Mouse (Mus musculus) limb, embryonic 13.5 days (tissue): Measurements from ENCODE around the gene Pef1. TPM values are rescaled to one million over a fixed set of nuclear protein-coding genes. Genes with fewer than 3 reads are reported as not detected.

ENCODE experiments used
- ATAC-seq: fragments of 200-750 bp; cut with Nextera tagmentation; 2 replicates; pipeline ENCODE4 v1.8.0; 2017; ENCODE audit warnings: low read depth, moderate number of reproducible peaks, moderate TSS enrichment; ENCODE audit not compliant: low FRiP score
- H3K27ac ChIP-seq: fragments of 300-500 bp; sonication (generic); 2 replicates; pipeline ENCODE4 v1.5.1; 2015; ENCODE audit warnings: inconsistent platforms, mild to moderate bottlenecking, moderate library complexity
- H3K27me3 ChIP-seq: fragments of 300-500 bp; sonication (generic); 2 replicates; pipeline ENCODE4 v1.6.1; 2015; ENCODE audit warnings: mild to moderate bottlenecking, inconsistent platforms
- H3K36me3 ChIP-seq: fragments of 300-500 bp; sonication (generic); 2 replicates; pipeline ENCODE4 v1.6.1; 2015; ENCODE audit warnings: inconsistent platforms, mild to moderate bottlenecking, moderate library complexity
- H3K4me1 ChIP-seq: fragments of 300-500 bp; sonication (generic); 2 replicates; pipeline ENCODE4 v1.6.1; 2015; ENCODE audit warnings: inconsistent platforms
- H3K4me2 ChIP-seq: fragments of 300-500 bp; sonication (generic); replicated peaks from 2 replicates; pipeline ENCODE4 v1.6.1; 2015; ENCODE audit warnings: inconsistent platforms, mild to moderate bottlenecking, moderate library complexity
- H3K4me3 ChIP-seq: fragments of 300-500 bp; sonication (generic); 2 replicates; pipeline ENCODE4 v1.5.1; 2015; ENCODE audit warnings: moderate library complexity, mild to moderate bottlenecking, inconsistent platforms
- H3K9ac ChIP-seq: fragments of 300-500 bp; sonication (generic); 2 replicates; pipeline ENCODE4 v1.6.1; 2015; ENCODE audit warnings: mild to moderate bottlenecking, inconsistent platforms
- H3K9me3 ChIP-seq: fragments of 300-500 bp; sonication (generic); 2 replicates; pipeline ENCODE4 v1.6.1; 2016; ENCODE audit warnings: inconsistent platforms
- WGBS: fragments of 180-500 bp; shearing (Covaris S2); methylation state at CpG from one replicate; pipeline ENCODE4 v1.1.7; 2015; 5-methylcytosine and 5-hydroxymethylcytosine counted together
- polyA plus RNA-seq: library from polyadenylated mRNA; unstranded; fragments of >200 nt; fragmentation: Nextera tagmentation; extraction: Ambion mirVana; gene quantifications from 2 replicates; pipeline ENCODE4 v1.2.1, GENCODE M21; 2015

Gene Pef1
- polyA plus RNA-seq, 1 experiment from 2014 or later = 64.1 TPM

- 69% methylated on average over 3 of the region's 3 CpGs for WGBS
- Histone ChIP-seq H3K4me2 (no peak overlapping the region), H3K9me3 (0 out of 2 replicates have a peak, but pooled peaks cover 3% of the 10 kb centered on the region), H3K27me3 (peaks cover 39% of the 10 kb centered on the region), H3K9ac (no peak overlapping the region), H3K36me3 (no peaks in the 10 kb centered on the region), H3K4me3 (no peak overlapping the region), H3K27ac (no peak overlapping the region), H3K4me1 (no peaks in the 10 kb centered on the region)
- no peak for ATAC-seq
These were observed 51.9 kb downstream of the Pef1 start for GRCm38 (mm10) chr4:130154250-130154649.

DNA sequence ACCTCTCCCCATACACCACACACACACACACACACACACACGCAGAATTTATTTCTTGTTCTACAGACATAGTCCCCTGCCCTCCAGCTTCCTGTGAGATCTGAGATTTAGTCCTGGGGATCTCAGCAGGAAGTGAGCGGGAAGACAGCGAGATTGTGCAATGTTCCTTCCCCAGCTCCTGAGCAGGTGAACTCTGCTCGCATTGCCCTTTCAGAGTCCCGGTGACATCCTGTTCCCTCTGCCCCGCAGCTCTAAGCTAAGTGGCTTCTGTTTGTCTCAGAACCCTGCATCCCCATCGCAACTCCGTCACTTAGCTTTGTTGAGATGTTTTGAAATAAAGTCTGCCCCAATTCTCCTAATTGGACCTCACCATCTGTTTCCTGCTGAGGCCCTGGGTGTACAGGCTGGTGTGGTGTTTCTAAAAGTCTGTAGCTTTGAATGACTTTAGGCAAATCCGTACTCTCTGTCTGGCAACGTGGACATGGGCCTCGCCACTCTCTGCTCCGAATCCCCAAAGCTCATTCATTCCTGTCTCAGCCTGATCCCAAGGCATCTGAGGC is 54.5 kb downstream of the Pef1 start:
- H3K36me3 ChIP-seq = no peaks in the 10 kb centered on the region
- 0 out of 2 replicates have a peak, but pooled peaks cover 3% of the 10 kb centered on the region for H3K9me3 ChIP-seq
- no peaks in the 10 kb centered on the region for H3K4me1 ChIP-seq
- no peak overlapping the region for H3K27ac ChIP-seq
- H3K4me3 ChIP-seq = no peak overlapping the region
- H3K9ac ChIP-seq = no peak overlapping the region
- H3K4me2 ChIP-seq = no peak overlapping the region
- ATAC-seq = no peak
- peaks cover 29% of the 10 kb centered on the region for H3K27me3 ChIP-seq
- WGBS = 64% methylated on average over 12 of the region's 12 CpGs

GRCm38 (mm10) chr4:130161349-130161748 is 59.0 kb downstream of the Pef1 start:
- H3K4me2 ChIP-seq = no peak overlapping the region
- 39% methylated on average over 4 of the region's 4 CpGs for WGBS
- no peak for ATAC-seq

DNA sequence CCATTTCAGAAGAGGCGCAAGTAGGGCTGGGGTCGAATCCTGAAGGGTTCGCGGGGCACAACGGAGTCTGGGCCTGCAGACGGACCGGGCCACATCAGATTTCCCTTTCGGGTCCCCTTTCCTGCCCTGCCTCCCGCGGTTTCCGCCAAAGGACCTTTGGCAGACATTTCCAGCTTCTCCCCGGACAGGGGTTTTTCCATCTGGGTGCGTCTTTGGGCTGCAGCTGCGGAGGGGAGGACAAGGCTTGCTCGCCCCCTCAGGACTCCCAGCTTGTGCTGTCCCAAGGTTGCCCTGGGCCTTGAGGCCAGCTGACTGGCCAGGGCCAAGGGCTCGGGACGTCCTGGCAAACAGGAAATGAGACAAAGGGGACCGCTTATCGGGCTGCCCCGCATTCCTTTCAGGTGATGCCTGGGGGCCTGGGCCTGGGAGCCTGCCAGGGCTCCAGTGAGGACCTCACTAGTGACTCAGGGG is 61.1 kb downstream of the Pef1 start:
- Histone ChIP-seq H3K27me3 (peaks cover 38% of the 10 kb centered on the region), H3K27ac (peak overlapping the region; percentile 39; the same call in 1 of the 2 replicates), H3K4me1 (peaks cover 44% of the 10 kb centered on the region), H3K36me3 (no peaks in the 10 kb centered on the region), H3K4me3 (peak overlapping the region; percentile 20), H3K4me2 (peak overlapping the region; percentile 55), H3K9ac (peak overlapping the region; percentile 37; the same call in 1 of the 2 replicates), H3K9me3 (no peaks in the 10 kb centered on the region)
- 0 out of 2 replicates have a peak, but pooled peaks have one; percentile 22 for ATAC-seq
- WGBS = 5% methylated on average over 20 of the region's 20 CpGs

More at GRCm38 (mm10) chr4:130161349-130161748, 59.0 kb downstream of the Pef1 start:
- H3K9me3 ChIP-seq = no peaks in the 10 kb centered on the region
- H3K9ac ChIP-seq = no peak overlapping the region
- H3K4me1 ChIP-seq = peaks cover 23% of the 10 kb centered on the region
- peaks cover 29% of the 10 kb centered on the region for H3K27me3 ChIP-seq
- no peak overlapping the region for H3K27ac ChIP-seq
- H3K4me3 ChIP-seq = no peak overlapping the region
- no peaks in the 10 kb centered on the region for H3K36me3 ChIP-seq

DNA sequence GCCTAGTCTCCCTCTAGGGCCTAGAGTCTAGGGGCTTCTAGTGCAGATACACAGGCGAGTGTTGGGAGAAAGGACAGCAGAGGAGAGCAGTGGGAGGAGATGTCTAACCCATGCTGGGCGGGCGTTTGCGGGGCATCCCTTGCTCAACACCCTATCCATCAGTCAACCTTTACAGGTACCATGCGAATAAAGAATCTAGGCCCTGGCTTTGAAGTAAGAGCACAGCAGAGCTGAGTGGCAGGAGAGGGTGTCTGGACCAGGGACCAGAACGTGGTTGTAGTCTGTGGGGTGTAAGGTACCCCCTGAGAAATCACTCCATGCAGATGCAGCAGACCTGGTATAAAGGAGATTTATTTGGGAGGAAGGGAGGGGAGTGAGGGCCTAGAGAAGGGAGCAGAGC is 61.8 kb downstream of the Pef1 start:
- Histone ChIP-seq H3K4me1 (peaks cover 50% of the 10 kb centered on the region), H3K27ac (no peak overlapping the region), H3K27me3 (peaks cover 38% of the 10 kb centered on the region), H3K4me3 (no peak overlapping the region), H3K9ac (no peak overlapping the region), H3K36me3 (no peaks in the 10 kb centered on the region), H3K4me2 (peak overlapping the region; percentile 55; the same call in 1 of the 2 replicates), H3K9me3 (no peaks in the 10 kb centered on the region)
- 77% methylated on average over 6 of the region's 6 CpGs for WGBS
- ATAC-seq = no peak

- ATAC-seq = no peak
- Histone ChIP-seq H3K27me3 (peaks cover 38% of the 10 kb centered on the region), H3K4me3 (no peak overlapping the region), H3K4me2 (no peak overlapping the region), H3K27ac (no peak overlapping the region), H3K4me1 (peaks cover 50% of the 10 kb centered on the region), H3K36me3 (no peaks in the 10 kb centered on the region), H3K9me3 (no peaks in the 10 kb centered on the region), H3K9ac (no peak overlapping the region)
- 69% methylated on average over 18 of the region's 18 CpGs for WGBS
These were observed 63.7 kb downstream of the Pef1 start for GRCm38 (mm10) chr4:130166061-130166460.

DNA sequence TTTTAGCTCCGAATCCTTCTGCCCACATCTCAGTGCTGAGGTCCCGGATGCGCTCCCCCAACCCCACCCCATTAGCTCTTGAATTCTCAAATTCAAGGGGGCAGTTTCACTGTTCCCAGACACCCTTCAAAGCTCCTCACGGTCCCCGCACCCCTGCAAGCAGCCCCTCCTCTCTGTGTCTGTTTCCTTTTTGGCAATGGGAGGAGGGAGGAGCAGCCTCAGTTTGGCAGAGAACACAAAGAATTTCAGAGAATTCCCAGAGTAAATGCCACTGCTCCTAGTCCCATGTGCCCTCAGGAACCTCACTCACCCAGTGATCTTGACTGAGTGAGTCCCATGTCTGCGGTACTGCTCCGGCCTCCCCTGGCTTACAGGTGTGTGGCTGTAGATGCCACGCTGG is 64.2 kb downstream of the Pef1 start:
- Histone ChIP-seq H3K27me3 (peaks cover 36% of the 10 kb centered on the region), H3K4me2 (no peak overlapping the region), H3K9me3 (no peaks in the 10 kb centered on the region), H3K27ac (no peak overlapping the region), H3K4me3 (no peak overlapping the region), H3K9ac (no peak overlapping the region), H3K36me3 (no peaks in the 10 kb centered on the region), H3K4me1 (peaks cover 56% of the 10 kb centered on the region)
- no peak for ATAC-seq
- WGBS = 62% methylated on average over 8 of the region's 8 CpGs

GRCm38 (mm10) chr4:130167321-130167720 is 65.0 kb downstream of the Pef1 start:
- Histone ChIP-seq H3K9me3 (no peaks in the 10 kb centered on the region), H3K4me2 (peak overlapping the region; percentile 41), H3K27ac (no peak overlapping the region), H3K4me1 (peaks cover 63% of the 10 kb centered on the region), H3K4me3 (no peak overlapping the region), H3K9ac (no peak overlapping the region), H3K27me3 (peaks cover 31% of the 10 kb centered on the region), H3K36me3 (no peaks in the 10 kb centered on the region)
- ATAC-seq = no peak
- 50% methylated on average over 22 of the region's 22 CpGs for WGBS

DNA sequence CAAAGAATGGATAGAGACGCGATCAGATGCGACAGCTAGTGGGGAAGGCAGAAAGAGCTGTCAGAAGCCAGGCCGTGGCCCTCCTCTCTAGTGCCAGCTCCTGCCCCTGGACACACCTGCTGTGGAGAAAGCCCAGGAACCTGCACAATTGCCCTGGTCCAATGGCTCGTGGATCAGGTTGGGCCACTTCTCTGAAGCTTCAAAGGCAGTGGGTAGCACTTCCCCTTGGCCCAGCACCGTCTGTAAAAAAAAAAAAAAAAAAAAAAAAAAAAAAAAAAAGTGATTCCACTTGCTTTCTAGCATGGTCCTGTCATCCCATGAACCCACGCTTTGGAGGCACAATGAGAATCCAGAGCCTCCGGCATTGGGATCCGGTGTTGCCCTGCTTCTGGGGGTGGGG is 65.5 kb downstream of the Pef1 start:
- peaks cover 27% of the 10 kb centered on the region; the same call in 1 of the 2 replicates for H3K27me3 ChIP-seq

DNA sequence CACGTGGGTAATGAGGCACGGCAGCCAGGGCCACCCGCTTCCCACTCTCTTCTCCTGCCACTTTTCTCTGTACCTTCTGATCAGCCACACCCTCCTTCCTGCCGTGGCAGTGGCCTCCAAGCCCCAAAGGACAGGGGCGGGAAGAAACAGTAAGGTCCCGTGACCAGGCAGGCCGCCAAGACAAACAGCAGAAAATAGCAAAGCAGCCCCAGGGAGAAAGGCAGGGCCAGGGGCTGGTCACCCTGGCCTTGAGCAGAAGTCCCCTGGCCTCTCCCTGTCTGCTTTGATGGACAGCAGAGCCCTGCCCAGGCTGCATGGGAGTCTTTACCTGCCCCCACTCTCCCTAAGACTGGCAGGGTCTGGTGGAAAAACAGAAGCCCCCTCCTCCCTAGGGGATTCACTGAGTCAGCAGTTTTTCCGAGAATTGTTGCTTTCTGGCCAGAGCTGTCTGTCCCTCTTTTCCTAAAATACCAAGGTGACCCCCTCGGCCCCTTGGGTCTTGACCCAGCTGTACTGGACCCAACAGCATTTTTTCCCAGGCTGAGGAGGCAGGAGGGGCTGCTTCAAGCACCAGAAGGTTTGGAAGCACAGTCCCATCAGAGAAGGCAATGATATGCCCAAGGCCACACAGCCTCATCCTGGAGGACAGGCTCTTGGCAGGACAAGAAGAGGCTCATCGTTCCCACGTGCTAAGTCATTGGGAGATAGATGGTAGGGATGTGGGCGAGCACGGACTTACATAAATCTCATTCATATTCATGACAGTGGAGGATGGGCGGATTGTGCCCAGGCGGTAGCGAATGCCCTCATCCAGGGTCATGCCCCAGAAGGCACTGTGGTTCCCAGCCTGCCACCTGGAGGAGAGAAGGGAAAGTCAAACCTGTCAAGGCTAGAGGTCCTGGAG is 66.2 kb downstream of the Pef1 start:
- H3K4me1 ChIP-seq = peaks cover 59% of the 10 kb centered on the region

More for the DNA sequence above, 65.5 kb downstream of the Pef1 start:
- peak overlapping the region; percentile 41 for H3K4me2 ChIP-seq
- no peaks in the 10 kb centered on the region for H3K36me3 ChIP-seq
- no peak overlapping the region for H3K4me3 ChIP-seq
- WGBS = 57% methylated on average over 9 of the region's 9 CpGs
- H3K9ac ChIP-seq = no peak overlapping the region
- ATAC-seq = no peak
- no peaks in the 10 kb centered on the region for H3K9me3 ChIP-seq
- peaks cover 66% of the 10 kb centered on the region for H3K4me1 ChIP-seq
- no peak overlapping the region for H3K27ac ChIP-seq

DNA sequence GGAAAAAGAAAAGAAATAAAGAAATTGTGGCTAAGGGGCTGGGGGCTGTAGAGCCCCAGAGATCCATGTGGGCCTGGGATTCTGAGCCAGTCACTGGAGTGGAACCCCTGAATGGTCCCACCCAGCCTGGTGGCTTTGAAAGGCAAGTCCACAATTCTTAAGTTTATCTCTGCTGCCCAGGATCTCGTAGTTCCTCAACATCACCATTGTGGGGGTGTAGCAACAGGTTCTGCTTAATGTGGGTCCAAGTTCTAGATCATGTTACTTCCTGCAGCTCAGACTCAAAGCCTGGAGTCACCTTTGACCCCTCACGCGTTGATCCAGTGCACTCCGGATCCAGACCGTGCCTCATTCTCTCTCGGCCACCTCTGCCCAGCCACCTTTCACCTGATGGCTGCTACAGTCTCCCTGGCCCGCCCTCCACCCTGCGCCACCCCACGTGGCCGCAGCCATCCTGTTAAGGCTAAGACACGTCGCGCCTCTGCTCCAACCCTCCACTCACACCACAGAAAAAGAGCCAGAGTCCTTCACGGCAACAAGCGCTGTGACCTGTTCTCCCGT is 67.1 kb downstream of the Pef1 start:
- H3K4me2 ChIP-seq = no peak overlapping the region
- H3K4me1 ChIP-seq = peaks cover 57% of the 10 kb centered on the region
- no peaks in the 10 kb centered on the region for H3K36me3 ChIP-seq
- WGBS = 81% methylated on average over 16 of the region's 16 CpGs
- H3K9me3 ChIP-seq = no peaks in the 10 kb centered on the region
- no peak overlapping the region for H3K9ac ChIP-seq
- H3K27me3 ChIP-seq = peaks cover 30% of the 10 kb centered on the region
- no peak overlapping the region for H3K27ac ChIP-seq
- ATAC-seq = no peak
- no peak overlapping the region for H3K4me3 ChIP-seq

More for the DNA sequence above, 66.2 kb downstream of the Pef1 start:
- ATAC-seq = no peak
- WGBS = 45% methylated on average over 16 of the region's 16 CpGs
- H3K27ac ChIP-seq = no peak overlapping the region
- H3K9ac ChIP-seq = 0 out of 2 replicates have a peak overlapping the region, but pooled peaks have one; percentile 5
- peak overlapping the region; percentile 23 for H3K4me2 ChIP-seq
- H3K9me3 ChIP-seq = no peaks in the 10 kb centered on the region
- H3K27me3 ChIP-seq = peaks cover 25% of the 10 kb centered on the region
- H3K4me3 ChIP-seq = no peak overlapping the region
- no peaks in the 10 kb centered on the region for H3K36me3 ChIP-seq

- Histone ChIP-seq H3K27ac (no peak overlapping the region), H3K4me3 (no peak overlapping the region), H3K9ac (no peak overlapping the region), H3K27me3 (peaks cover 39% of the 10 kb centered on the region), H3K9me3 (no peaks in the 10 kb centered on the region), H3K4me1 (peaks cover 66% of the 10 kb centered on the region), H3K4me2 (no peak overlapping the region), H3K36me3 (no peaks in the 10 kb centered on the region)
- 88% methylated on average over 4 of the region's 4 CpGs for WGBS
- ATAC-seq = no peak
These were observed 68.0 kb downstream of the Pef1 start for GRCm38 (mm10) chr4:130170362-130170761.
